Comparison of ENCODE assay signal across 8 mouse cellular contexts in genomic region chr1:177447541-177448111, GRCm38 (mm10). TPM values are rescaled to one million over a fixed set of nuclear protein-coding genes. Genes with fewer than 3 reads are reported as not detected.
A peak's percentile ranks its signal among the peaks of the same experiment; 100 is the strongest.
DNase-seq lines count a peak whose midpoint lies in the region; ATAC-seq lines count a peak whose summit lies in the region.

No protein-coding gene starts in this region.

- no peaks in the 10 kb centered on the region for H3K9me3 ChIP-seq in hindbrain, embryonic 10.5 days
- H3K9me3 ChIP-seq in midbrain, embryonic 16.5 days (replicated peaks; ENCODE audit: control insufficient read depth, low read length, poor library complexity, severe bottlenecking) = no peaks in the 10 kb centered on the region

- ATAC-seq in cerebellum, adult (ENCODE audit: insufficient number of reproducible peaks, low FRiP score, low TSS enrichment) = peak; percentile 15; the same call in 1 of the 2 replicates
- ATAC-seq in midbrain, embryonic 16.5 days = no peak

- peak overlapping the region; percentile 97 for H3K4me3 ChIP-seq in hindbrain, embryonic 10.5 days
- H3K4me3 ChIP-seq in midbrain, embryonic 16.5 days (ENCODE audit: low read depth, low read length) = peak overlapping the region; percentile 23; the same call in 1 of the 2 replicates

- peak overlapping the region; percentile 0; the same call in 1 of the 2 replicates for H3K9ac ChIP-seq in midbrain, embryonic 16.5 days (ENCODE audit: low read depth, low read length)

- H3K27ac ChIP-seq in hindbrain, embryonic 10.5 days = peak overlapping the region; percentile 99
- peak overlapping the region; percentile 53 for H3K27ac ChIP-seq in midbrain, embryonic 16.5 days (ENCODE audit: low read length)

- H3K36me3 ChIP-seq in hindbrain, embryonic 10.5 days = peaks cover 27% of the 10 kb centered on the region
- H3K36me3 ChIP-seq in midbrain, embryonic 16.5 days (ENCODE audit: control insufficient read depth, insufficient read depth, low read length) = peaks cover 6% of the 10 kb centered on the region; the same call in 1 of the 2 replicates

- WGBS in hindbrain, embryonic 10.5 days = 20% methylated on average over 12 of the region's 12 CpGs
- 29% methylated on average over 12 of the region's 12 CpGs for WGBS in midbrain, embryonic 16.5 days

- no peaks in the 10 kb centered on the region for H3K27me3 ChIP-seq in hindbrain, embryonic 10.5 days (ENCODE audit: insufficient read depth, poor library complexity, severe bottlenecking)
- no peaks in the 10 kb centered on the region for H3K27me3 ChIP-seq in midbrain, embryonic 16.5 days (ENCODE audit: control insufficient read depth, insufficient read depth, low read depth, low read length)

- no peak for DNase-seq in cerebellum, adult 11 months
- peak; percentile 81 for DNase-seq in embryo, embryonic 10 days (ENCODE audit: low spot score)
- DNase-seq in hindbrain, embryonic 10.5 days (ENCODE audit: low spot score) = peak; percentile 75
- no peak for DNase-seq in spleen, adult 18-20 months
- DNase-seq in frontal cortex, postnatal 10 days (ENCODE audit: low spot score in 2 of 2) = no peak
- DNase-seq in frontal cortex, postnatal 25 days (ENCODE audit: low spot score in 2 of 2) = no peak

- peak overlapping the region; percentile 27 for H3K4me2 ChIP-seq in midbrain, embryonic 16.5 days (ENCODE audit: low read length)

- peaks cover 78% of the 10 kb centered on the region for H3K4me1 ChIP-seq in hindbrain, embryonic 10.5 days (replicated peaks)
- peaks cover 40% of the 10 kb centered on the region for H3K4me1 ChIP-seq in midbrain, embryonic 16.5 days (ENCODE audit: control insufficient read depth, insufficient read depth, low read length)

RNA-seq across cellular contexts. Expression of gene Zbtb18, which starts 5.5 kb away (rescaled TPM):
- polyA plus RNA-seq in hindbrain, embryonic 10.5 days (2016; fragmentation: Nextera tagmentation; extraction: Ambion mirVana) = 7.8 and 8.4 TPM in 2 replicates
- polyA plus RNA-seq in midbrain, embryonic 16.5 days (2015; fragmentation: Nextera tagmentation; extraction: Ambion mirVana) = 3.6 and 4.4 TPM in 2 replicates

Comparison
In these comparisons a context has a peak if more than half of its experiments do, and no peak if none do; other contexts are left out.
1. DNase-seq: peak in embryo, embryonic 10 days (single experiment) and hindbrain, embryonic 10.5 days (single experiment); none in cerebellum, adult 11 months (single experiment), spleen, adult 18-20 months (0 of 2), frontal cortex, postnatal 10 days (0 of 2) and frontal cortex, postnatal 25 days (0 of 2).